Mouse (Mus musculus) NIH3T3 (cell line): ENCODE measurements around the gene Col5a1.
A peak's percentile ranks its signal among the peaks of the same experiment; 100 is the strongest.

Experiments
- DNase-seq: peaks from one replicate; pipeline ENCODE4 v3.0.0-alpha.2; 2012; ENCODE audit warnings: low read depth

Gene Col5a1

GRCm38 (mm10) chr2:28036788-28037187 is 150.6 kb downstream of the Col5a1 start:
- no peak for DNase-seq

GRCm38 (mm10) chr2:28037505-28038390 is 151.5 kb downstream of the Col5a1 start:
- no peak for DNase-seq

- no peak for DNase-seq
These were observed 152.3 kb downstream of the Col5a1 start for GRCm38 (mm10) chr2:28038391-28039096.

GRCm38 (mm10) chr2:28039647-28040325 is 153.6 kb downstream of the Col5a1 start:
- DNase-seq: no peak

GRCm38 (mm10) chr2:28040466-28040865 is 154.2 kb downstream of the Col5a1 start:
- no peak for DNase-seq

GRCm38 (mm10) chr2:28044920-28045598 is 158.8 kb downstream of the Col5a1 start:
- no peak for DNase-seq

- DNase-seq: no peak
These were observed 160.1 kb downstream of the Col5a1 start for GRCm38 (mm10) chr2:28046311-28046710.

- DNase-seq: no peak
These were observed 160.9 kb downstream of the Col5a1 start for GRCm38 (mm10) chr2:28047092-28047491.

GRCm38 (mm10) chr2:28059922-28060321 is 173.7 kb downstream of the Col5a1 start:
- DNase-seq: no peak

- no peak for DNase-seq
These were observed 177.6 kb downstream of the Col5a1 start for GRCm38 (mm10) chr2:28063711-28064338.

- no peak for DNase-seq
These were observed 178.3 kb downstream of the Col5a1 start for GRCm38 (mm10) chr2:28064339-28065080.

- DNase-seq: no peak
These were observed 178.9 kb downstream of the Col5a1 start for GRCm38 (mm10) chr2:28065081-28065651.

GRCm38 (mm10) chr2:28066686-28067085 is 180.5 kb downstream of the Col5a1 start:
- no peak for DNase-seq

- DNase-seq: no peak
These were observed 180.9 kb downstream of the Col5a1 start for GRCm38 (mm10) chr2:28067175-28067574.

GRCm38 (mm10) chr2:28067821-28068536 is 181.8 kb downstream of the Col5a1 start:
- DNase-seq: no peak

GRCm38 (mm10) chr2:28068537-28068878 is 182.3 kb downstream of the Col5a1 start:
- no peak for DNase-seq

GRCm38 (mm10) chr2:28075616-28076187 is 189.5 kb downstream of the Col5a1 start:
- DNase-seq: no peak

- no peak for DNase-seq
These were observed 198.5 kb downstream of the Col5a1 start, which contains the start of gene Fcnb for GRCm38 (mm10) chr2:28084768-28085167. Gene Fcnb (minus strand): TSS chr2:28084885.

GRCm38 (mm10) chr2:28086112-28086511 is 199.9 kb downstream of the Col5a1 start:
- DNase-seq: peak; percentile 37
